Mouse (Mus musculus): Measurements from ENCODE around the gene Lrmda.

GRCm38 (mm10) chr14:22643494-22643893 lies 624.0 kb downstream of the Lrmda start:
- TF ChIP-seq POLR2A (IDR thresholded peaks at IDR 0.05; ENCODE audit: borderline replicate concordance, low read depth, low read length): no peak
- TF ChIP-seq CTCF (IDR thresholded peaks at IDR 0.05; ENCODE audit: low read depth, low read length): no peak
